Mouse (Mus musculus): Measurements from ENCODE around the gene Card19. TPM values are rescaled to one million over a fixed set of nuclear protein-coding genes. Genes with fewer than 3 reads are reported as not detected.

Gene Card19
- polyA plus RNA-seq, 1 experiment from 2014 or later = 34.2 TPM

- H3K4me3 ChIP-seq (ENCODE audit: low read depth, low read length) = no peak overlapping the region
- no peak overlapping the region for H3K9ac ChIP-seq (ENCODE audit: low read length)
- no peaks in the 10 kb centered on the region for H3K36me3 ChIP-seq (ENCODE audit: control insufficient read depth, insufficient read depth, low read length)
- no peaks in the 10 kb centered on the region for H3K9me3 ChIP-seq (ENCODE audit: control insufficient read depth, low read length)
- no peak overlapping the region for H3K27ac ChIP-seq (replicated peaks; ENCODE audit: low read depth, low read length)
- ATAC-seq (ENCODE audit: insufficient number of reproducible peaks, low FRiP score, low TSS enrichment, low read depth) = no peak
- DNase-seq (ENCODE audit: low spot score) = no peak
- no peaks in the 10 kb centered on the region for H3K27me3 ChIP-seq (ENCODE audit: control insufficient read depth, insufficient read depth, low read length)
- WGBS = 89% methylated on average over 4 of the region's 4 CpGs
- peaks cover 6% of the 10 kb centered on the region for H3K4me1 ChIP-seq (ENCODE audit: control insufficient read depth, insufficient read depth, low read length)
- H3K4me2 ChIP-seq (ENCODE audit: low read depth, severe bottlenecking) = no peak overlapping the region
Observed at GRCm38 (mm10) chr13:49212711-49213500, 2.9 kb downstream of the Card19 start.

GRCm38 (mm10) chr13:49209306-49209705 is 6.5 kb downstream of the Card19 start:
- Histone ChIP-seq H3K4me1 (ENCODE audit: control insufficient read depth, insufficient read depth, low read length) (no peaks in the 10 kb centered on the region), H3K27me3 (ENCODE audit: control insufficient read depth, insufficient read depth, low read length) (no peaks in the 10 kb centered on the region), H3K4me3 (ENCODE audit: low read depth, low read length) (no peak overlapping the region), H3K9me3 (ENCODE audit: control insufficient read depth, low read length) (no peaks in the 10 kb centered on the region), H3K36me3 (ENCODE audit: control insufficient read depth, insufficient read depth, low read length) (no peaks in the 10 kb centered on the region), H3K9ac (ENCODE audit: low read length) (no peak overlapping the region), H3K4me2 (ENCODE audit: low read depth, severe bottlenecking) (no peak overlapping the region), H3K27ac (replicated peaks; ENCODE audit: low read depth, low read length) (no peak overlapping the region)
- DNase-seq (ENCODE audit: low spot score) (no peak), ATAC-seq (ENCODE audit: insufficient number of reproducible peaks, low FRiP score, low TSS enrichment, low read depth) (no peak)
- 61% methylated on average over 7 of the region's 7 CpGs for WGBS

GRCm38 (mm10) chr13:49206341-49206740 is 9.5 kb downstream of the Card19 start:
- H3K9me3 ChIP-seq (ENCODE audit: control insufficient read depth, low read length) = no peaks in the 10 kb centered on the region
- H3K4me3 ChIP-seq (ENCODE audit: low read depth, low read length) = no peak overlapping the region
- no peaks in the 10 kb centered on the region for H3K27me3 ChIP-seq (ENCODE audit: control insufficient read depth, insufficient read depth, low read length)
- no peak overlapping the region for H3K9ac ChIP-seq (ENCODE audit: low read length)
- ATAC-seq (ENCODE audit: insufficient number of reproducible peaks, low FRiP score, low TSS enrichment, low read depth) (no peak), DNase-seq (ENCODE audit: low spot score) (no peak)
- no peaks in the 10 kb centered on the region for H3K4me1 ChIP-seq (ENCODE audit: control insufficient read depth, insufficient read depth, low read length)
- H3K27ac ChIP-seq (replicated peaks; ENCODE audit: low read depth, low read length) = no peak overlapping the region
- WGBS = 93% methylated on average over 2 of the region's 2 CpGs
- no peak overlapping the region for H3K4me2 ChIP-seq (ENCODE audit: low read depth, severe bottlenecking)
- H3K36me3 ChIP-seq (ENCODE audit: control insufficient read depth, insufficient read depth, low read length) = no peaks in the 10 kb centered on the region

GRCm38 (mm10) chr13:49205381-49205998 is 10.3 kb downstream of the Card19 start:
- H3K36me3 ChIP-seq (ENCODE audit: control insufficient read depth, insufficient read depth, low read length) = no peaks in the 10 kb centered on the region
- no peaks in the 10 kb centered on the region for H3K9me3 ChIP-seq (ENCODE audit: control insufficient read depth, low read length)
- H3K27ac ChIP-seq (replicated peaks; ENCODE audit: low read depth, low read length) = no peak overlapping the region
- WGBS = 51% methylated on average over 13 of the region's 13 CpGs
- no peak overlapping the region for H3K4me3 ChIP-seq (ENCODE audit: low read depth, low read length)
- DNase-seq (ENCODE audit: low spot score) (peak; percentile 89), ATAC-seq (ENCODE audit: insufficient number of reproducible peaks, low FRiP score, low TSS enrichment, low read depth) (no peak)
- no peaks in the 10 kb centered on the region for H3K4me1 ChIP-seq (ENCODE audit: control insufficient read depth, insufficient read depth, low read length)
- H3K27me3 ChIP-seq (ENCODE audit: control insufficient read depth, insufficient read depth, low read length) = no peaks in the 10 kb centered on the region
- H3K4me2 ChIP-seq (ENCODE audit: low read depth, severe bottlenecking) = no peak overlapping the region
- no peak overlapping the region for H3K9ac ChIP-seq (ENCODE audit: low read length)

- ATAC-seq (ENCODE audit: insufficient number of reproducible peaks, low FRiP score, low TSS enrichment, low read depth) = no peak
Observed at GRCm38 (mm10) chr13:49202556-49202955, 13.3 kb downstream of the Card19 start.

GRCm38 (mm10) chr13:49200688-49201087 is 15.1 kb downstream of the Card19 start:
- WGBS = 94% methylated on average over 13 of the region's 13 CpGs
- ATAC-seq (ENCODE audit: insufficient number of reproducible peaks, low FRiP score, low TSS enrichment, low read depth) = no peak
- Histone ChIP-seq H3K9ac (ENCODE audit: low read length) (no peak overlapping the region), H3K27ac (replicated peaks; ENCODE audit: low read depth, low read length) (no peak overlapping the region), H3K27me3 (ENCODE audit: control insufficient read depth, insufficient read depth, low read length) (no peaks in the 10 kb centered on the region), H3K36me3 (ENCODE audit: control insufficient read depth, insufficient read depth, low read length) (no peaks in the 10 kb centered on the region), H3K9me3 (ENCODE audit: control insufficient read depth, low read length) (no peaks in the 10 kb centered on the region), H3K4me2 (ENCODE audit: low read depth, severe bottlenecking) (no peak overlapping the region), H3K4me1 (ENCODE audit: control insufficient read depth, insufficient read depth, low read length) (no peaks in the 10 kb centered on the region), H3K4me3 (ENCODE audit: low read depth, low read length) (no peak overlapping the region)
- no peak for DNase-seq (ENCODE audit: low spot score)

More at GRCm38 (mm10) chr13:49202556-49202955, 13.3 kb downstream of the Card19 start:
- Histone ChIP-seq H3K27me3 (ENCODE audit: control insufficient read depth, insufficient read depth, low read length) (no peaks in the 10 kb centered on the region), H3K4me3 (ENCODE audit: low read depth, low read length) (no peak overlapping the region), H3K27ac (replicated peaks; ENCODE audit: low read depth, low read length) (no peak overlapping the region), H3K36me3 (ENCODE audit: control insufficient read depth, insufficient read depth, low read length) (no peaks in the 10 kb centered on the region), H3K4me2 (ENCODE audit: low read depth, severe bottlenecking) (no peak overlapping the region), H3K9me3 (ENCODE audit: control insufficient read depth, low read length) (no peaks in the 10 kb centered on the region), H3K4me1 (ENCODE audit: control insufficient read depth, insufficient read depth, low read length) (no peaks in the 10 kb centered on the region), H3K9ac (ENCODE audit: low read length) (no peak overlapping the region)
- 87% methylated on average over 7 of the region's 7 CpGs for WGBS
- DNase-seq (ENCODE audit: low spot score) = no peak

GRCm38 (mm10) chr13:49199891-49200290 is 15.9 kb downstream of the Card19 start:
- H3K9ac ChIP-seq (ENCODE audit: low read length) = no peak overlapping the region
- no peak overlapping the region for H3K4me3 ChIP-seq (ENCODE audit: low read depth, low read length)
- H3K4me1 ChIP-seq (ENCODE audit: control insufficient read depth, insufficient read depth, low read length) = no peaks in the 10 kb centered on the region
- no peak overlapping the region for H3K4me2 ChIP-seq (ENCODE audit: low read depth, severe bottlenecking)
- DNase-seq (ENCODE audit: low spot score) = no peak
- ATAC-seq (ENCODE audit: insufficient number of reproducible peaks, low FRiP score, low TSS enrichment, low read depth) = no peak
- no peaks in the 10 kb centered on the region for H3K27me3 ChIP-seq (ENCODE audit: control insufficient read depth, insufficient read depth, low read length)
- WGBS = 93% methylated on average over 7 of the region's 7 CpGs
- H3K9me3 ChIP-seq (ENCODE audit: control insufficient read depth, low read length) = no peaks in the 10 kb centered on the region
- no peak overlapping the region for H3K27ac ChIP-seq (replicated peaks; ENCODE audit: low read depth, low read length)
- no peaks in the 10 kb centered on the region for H3K36me3 ChIP-seq (ENCODE audit: control insufficient read depth, insufficient read depth, low read length)

GRCm38 (mm10) chr13:49198734-49199133 is 17.1 kb downstream of the Card19 start:
- Histone ChIP-seq H3K4me2 (ENCODE audit: low read depth, severe bottlenecking) (no peak overlapping the region), H3K36me3 (ENCODE audit: control insufficient read depth, insufficient read depth, low read length) (no peaks in the 10 kb centered on the region), H3K4me1 (ENCODE audit: control insufficient read depth, insufficient read depth, low read length) (no peaks in the 10 kb centered on the region), H3K27ac (replicated peaks; ENCODE audit: low read depth, low read length) (no peak overlapping the region), H3K4me3 (ENCODE audit: low read depth, low read length) (no peak overlapping the region), H3K9me3 (ENCODE audit: control insufficient read depth, low read length) (no peaks in the 10 kb centered on the region), H3K27me3 (ENCODE audit: control insufficient read depth, insufficient read depth, low read length) (no peaks in the 10 kb centered on the region), H3K9ac (ENCODE audit: low read length) (no peak overlapping the region)
- DNase-seq (ENCODE audit: low spot score) (no peak), ATAC-seq (ENCODE audit: insufficient number of reproducible peaks, low FRiP score, low TSS enrichment, low read depth) (no peak)
- WGBS = 90% methylated on average over 9 of the region's 9 CpGs

Data from limb, embryonic 11.5 days (tissue).